Mouse (Mus musculus) limb, embryonic 13.5 days (tissue): ENCODE results near the gene Prss35. TPM values are rescaled to one million over a fixed set of nuclear protein-coding genes. Genes with fewer than 3 reads are reported as not detected.

ENCODE experiments used
- ATAC-seq: fragments of 200-750 bp; cut with Nextera tagmentation; 2 replicates; pipeline ENCODE4 v1.8.0; 2017; ENCODE audit warnings: low read depth, moderate number of reproducible peaks, moderate TSS enrichment; ENCODE audit not compliant: low FRiP score
- H3K27ac ChIP-seq: fragments of 300-500 bp; sonication (generic); 2 replicates; pipeline ENCODE4 v1.5.1; 2015; ENCODE audit warnings: inconsistent platforms, mild to moderate bottlenecking, moderate library complexity
- H3K27me3 ChIP-seq: fragments of 300-500 bp; sonication (generic); 2 replicates; pipeline ENCODE4 v1.6.1; 2015; ENCODE audit warnings: mild to moderate bottlenecking, inconsistent platforms
- H3K36me3 ChIP-seq: fragments of 300-500 bp; sonication (generic); 2 replicates; pipeline ENCODE4 v1.6.1; 2015; ENCODE audit warnings: inconsistent platforms, mild to moderate bottlenecking, moderate library complexity
- H3K4me1 ChIP-seq: fragments of 300-500 bp; sonication (generic); 2 replicates; pipeline ENCODE4 v1.6.1; 2015; ENCODE audit warnings: inconsistent platforms
- H3K4me2 ChIP-seq: fragments of 300-500 bp; sonication (generic); replicated peaks from 2 replicates; pipeline ENCODE4 v1.6.1; 2015; ENCODE audit warnings: inconsistent platforms, mild to moderate bottlenecking, moderate library complexity
- H3K4me3 ChIP-seq: fragments of 300-500 bp; sonication (generic); 2 replicates; pipeline ENCODE4 v1.5.1; 2015; ENCODE audit warnings: moderate library complexity, mild to moderate bottlenecking, inconsistent platforms
- H3K9ac ChIP-seq: fragments of 300-500 bp; sonication (generic); 2 replicates; pipeline ENCODE4 v1.6.1; 2015; ENCODE audit warnings: mild to moderate bottlenecking, inconsistent platforms
- H3K9me3 ChIP-seq: fragments of 300-500 bp; sonication (generic); 2 replicates; pipeline ENCODE4 v1.6.1; 2016; ENCODE audit warnings: inconsistent platforms
- WGBS: fragments of 180-500 bp; shearing (Covaris S2); methylation state at CpG from one replicate; pipeline ENCODE4 v1.1.7; 2015; 5-methylcytosine and 5-hydroxymethylcytosine counted together
- polyA plus RNA-seq: library from polyadenylated mRNA; unstranded; fragments of >200 nt; fragmentation: Nextera tagmentation; extraction: Ambion mirVana; gene quantifications from 2 replicates; pipeline ENCODE4 v1.2.1, GENCODE M21; 2015

The Prss35 gene
- polyA plus RNA-seq: 51.6 and 52.9 TPM in 2 replicates

GRCm38 (mm10) chr9:86742959-86743911, at the start of gene Prss35:
Prss35 (plus strand) TSS chr9:86743649.
- H3K36me3 ChIP-seq: no peaks in the 10 kb centered on the region
- H3K4me1 ChIP-seq: peaks cover 25% of the 10 kb centered on the region
- peak within 1 kb of the TSS; percentile 54 for H3K4me3 ChIP-seq
- H3K4me2 ChIP-seq: peak within 1 kb of the TSS; percentile 78
- H3K9me3 ChIP-seq: no peaks in the 10 kb centered on the region
- WGBS: 4% methylated on average over 19 of the region's 19 CpGs
- H3K27ac ChIP-seq: peak within 1 kb of the TSS; percentile 63
- no peaks in the 10 kb centered on the region for H3K27me3 ChIP-seq
- peak within 1 kb of the TSS; percentile 65 for H3K9ac ChIP-seq
- peak; percentile 88 for ATAC-seq

GRCm38 (mm10) chr9:86693935-86694334, 49.5 kb upstream of the Prss35 start:
- Histone ChIP-seq H3K36me3 (no peaks in the 10 kb centered on the region), H3K27me3 (no peaks in the 10 kb centered on the region), H3K4me3 (no peak overlapping the region), H3K4me1 (no peaks in the 10 kb centered on the region), H3K9me3 (no peaks in the 10 kb centered on the region), H3K4me2 (no peak overlapping the region), H3K9ac (no peak overlapping the region), H3K27ac (no peak overlapping the region)
- no peak for ATAC-seq
- WGBS: 86% methylated on average over 6 of the region's 6 CpGs

GRCm38 (mm10) chr9:86694644-86695043, 48.8 kb upstream of the Prss35 start:
- Histone ChIP-seq H3K4me3 (peak overlapping the region; percentile 82), H3K27ac (no peak overlapping the region), H3K9ac (no peak overlapping the region), H3K27me3 (no peaks in the 10 kb centered on the region), H3K9me3 (no peaks in the 10 kb centered on the region), H3K4me1 (no peaks in the 10 kb centered on the region), H3K4me2 (peak overlapping the region; percentile 88), H3K36me3 (no peaks in the 10 kb centered on the region)
- ATAC-seq: no peak
- 93% methylated on average over 7 of the region's 7 CpGs for WGBS

- WGBS: under 1% methylated on average over 46 of the region's 56 CpGs
- Histone ChIP-seq H3K27ac (peak overlapping the region; percentile 55; the same call in 1 of the 2 replicates), H3K36me3 (no peaks in the 10 kb centered on the region), H3K9ac (peak overlapping the region; percentile 88), H3K4me2 (peak overlapping the region; percentile 88), H3K9me3 (no peaks in the 10 kb centered on the region), H3K4me3 (peak overlapping the region; percentile 82), H3K4me1 (0 out of 2 replicates have a peak, but pooled peaks cover under 1% of the 10 kb centered on the region), H3K27me3 (no peaks in the 10 kb centered on the region)
- peak; percentile 45 for ATAC-seq
Observed at GRCm38 (mm10) chr9:86695199-86695817, 48.1 kb upstream of the Prss35 start.

GRCm38 (mm10) chr9:86695818-86696261, 47.6 kb upstream of the Prss35 start, which contains the start of gene Me1:
Me1 (minus strand) TSS chr9:86695953.
- peak within 1 kb of the TSS; percentile 55; the same call in 1 of the 2 replicates for H3K27ac ChIP-seq

GRCm38 (mm10) chr9:86701264-86701663, 42.2 kb upstream of the Prss35 start:
- Histone ChIP-seq H3K27me3 (no peaks in the 10 kb centered on the region), H3K36me3 (no peaks in the 10 kb centered on the region), H3K4me3 (no peak overlapping the region), H3K4me2 (no peak overlapping the region), H3K9me3 (no peaks in the 10 kb centered on the region), H3K9ac (no peak overlapping the region), H3K4me1 (0 out of 2 replicates have a peak, but pooled peaks cover 9% of the 10 kb centered on the region), H3K27ac (peak overlapping the region; percentile 77; the same call in 1 of the 2 replicates)
- 22% methylated on average over 5 of the region's 5 CpGs for whole genome bisulfite sequencing
- peak; percentile 81 for ATAC-seq

More at GRCm38 (mm10) chr9:86695818-86696261, 47.6 kb upstream of the Prss35 start, which contains the start of gene Me1:
- peak within 1 kb of the TSS; percentile 88 for H3K9ac ChIP-seq
- ATAC-seq: peak; percentile 74
- peak within 1 kb of the TSS; percentile 88 for H3K4me2 ChIP-seq
- H3K4me3 ChIP-seq: peak within 1 kb of the TSS; percentile 82
- under 1% methylated on average over 36 of the region's 46 CpGs for WGBS
- no peaks in the 10 kb centered on the region for H3K9me3 ChIP-seq
- 0 out of 2 replicates have a peak, but pooled peaks cover 2% of the 10 kb centered on the region for H3K4me1 ChIP-seq
- H3K27me3 ChIP-seq: no peaks in the 10 kb centered on the region
- no peaks in the 10 kb centered on the region for H3K36me3 ChIP-seq

GRCm38 (mm10) chr9:86701844-86702243, 41.6 kb upstream of the Prss35 start:
- peak; percentile 55; the same call in 1 of the 2 replicates for ATAC-seq
- H3K27ac ChIP-seq: peak overlapping the region; percentile 77; the same call in 1 of the 2 replicates

GRCm38 (mm10) chr9:86707431-86707830, 36.0 kb upstream of the Prss35 start:
- H3K4me2 ChIP-seq: no peak overlapping the region
- no peaks in the 10 kb centered on the region for H3K36me3 ChIP-seq
- H3K9ac ChIP-seq: no peak overlapping the region
- H3K27ac ChIP-seq: no peak overlapping the region
- no peaks in the 10 kb centered on the region for H3K9me3 ChIP-seq
- peaks cover 4% of the 10 kb centered on the region; the same call in 1 of the 2 replicates for H3K4me1 ChIP-seq
- H3K27me3 ChIP-seq: no peaks in the 10 kb centered on the region
- 70% methylated on average over 1 of the region's 1 CpGs for WGBS
- H3K4me3 ChIP-seq: no peak overlapping the region
- no peak for ATAC-seq

More at GRCm38 (mm10) chr9:86701844-86702243, 41.6 kb upstream of the Prss35 start:
- Histone ChIP-seq H3K9me3 (no peaks in the 10 kb centered on the region), H3K4me3 (no peak overlapping the region), H3K36me3 (no peaks in the 10 kb centered on the region), H3K27me3 (no peaks in the 10 kb centered on the region), H3K4me2 (no peak overlapping the region), H3K9ac (no peak overlapping the region), H3K4me1 (0 out of 2 replicates have a peak, but pooled peaks cover 9% of the 10 kb centered on the region)
- 15% methylated on average over 2 of the region's 2 CpGs for WGBS

- Histone ChIP-seq H3K27me3 (no peaks in the 10 kb centered on the region), H3K4me2 (no peak overlapping the region), H3K9me3 (no peaks in the 10 kb centered on the region), H3K36me3 (no peaks in the 10 kb centered on the region), H3K4me3 (no peak overlapping the region), H3K9ac (no peak overlapping the region), H3K27ac (no peak overlapping the region), H3K4me1 (peaks cover 4% of the 10 kb centered on the region; the same call in 1 of the 2 replicates)
- no peak for ATAC-seq
- 69% methylated on average over 6 of the region's 6 CpGs for whole genome bisulfite sequencing
Observed at GRCm38 (mm10) chr9:86708921-86709320, 34.5 kb upstream of the Prss35 start.

GRCm38 (mm10) chr9:86710091-86710634, 33.3 kb upstream of the Prss35 start:
- 88% methylated on average over 2 of the region's 2 CpGs for WGBS
- H3K9ac ChIP-seq: no peak overlapping the region
- no peak overlapping the region for H3K4me2 ChIP-seq
- H3K9me3 ChIP-seq: no peaks in the 10 kb centered on the region
- peaks cover 4% of the 10 kb centered on the region; the same call in 1 of the 2 replicates for H3K4me1 ChIP-seq
- no peaks in the 10 kb centered on the region for H3K27me3 ChIP-seq
- no peak for ATAC-seq
- no peak overlapping the region for H3K4me3 ChIP-seq
- H3K27ac ChIP-seq: no peak overlapping the region
- no peaks in the 10 kb centered on the region for H3K36me3 ChIP-seq

- no peaks in the 10 kb centered on the region for H3K27me3 ChIP-seq
- H3K36me3 ChIP-seq: no peaks in the 10 kb centered on the region
- no peak overlapping the region for H3K9ac ChIP-seq
- WGBS: 67% methylated on average over 2 of the region's 2 CpGs
- no peaks in the 10 kb centered on the region for H3K9me3 ChIP-seq
- no peak overlapping the region for H3K4me3 ChIP-seq
- ATAC-seq: no peak
- H3K27ac ChIP-seq: no peak overlapping the region
- H3K4me2 ChIP-seq: no peak overlapping the region
- peaks cover 4% of the 10 kb centered on the region; the same call in 1 of the 2 replicates for H3K4me1 ChIP-seq
Observed at GRCm38 (mm10) chr9:86712648-86713047, 30.8 kb upstream of the Prss35 start.
